Mouse (Mus musculus) NIH3T3 (cell line): Measurements from ENCODE around the gene Trabd2b.

Source experiments
- DNase-seq: peaks from one replicate; pipeline ENCODE4 v3.0.0-alpha.2; 2012; ENCODE audit warnings: low read depth

The Trabd2b gene

GRCm38 (mm10) chr4:114406355-114407101 lies at the start of gene Trabd2b:
TSS of gene Trabd2b (plus strand) at chr4:114406724.
- peak; percentile 64 for DNase-seq

- DNase-seq: no peak
These were observed 49.1 kb upstream of the Trabd2b start for GRCm38 (mm10) chr4:114357420-114357819.

- no peak for DNase-seq
These were observed 47.6 kb upstream of the Trabd2b start for GRCm38 (mm10) chr4:114358874-114359273.

GRCm38 (mm10) chr4:114359818-114360217 lies 46.7 kb upstream of the Trabd2b start:
- peak; percentile 87 for DNase-seq

DNA sequence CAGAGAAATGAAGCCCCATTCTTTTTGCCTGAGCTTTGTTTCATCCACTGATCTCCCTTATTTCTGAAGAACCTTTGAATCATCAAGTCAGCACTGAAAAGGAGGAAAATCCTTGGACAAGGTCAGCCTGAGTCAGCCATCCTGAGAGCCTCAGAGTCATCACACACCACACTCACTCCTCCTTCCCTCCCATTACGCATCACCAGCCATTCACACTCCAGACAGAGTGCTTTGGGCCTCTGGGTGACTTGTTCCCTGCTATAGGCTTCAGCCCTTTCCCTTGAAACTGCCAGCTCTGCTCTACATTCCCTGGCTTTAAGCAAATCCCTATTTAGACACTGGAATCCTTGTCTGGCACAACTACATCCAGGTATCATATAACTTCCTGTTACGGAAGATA lies 45.2 kb upstream of the Trabd2b start:
- peak; percentile 77 for DNase-seq

- DNase-seq: no peak
These were observed 41.5 kb upstream of the Trabd2b start for GRCm38 (mm10) chr4:114365000-114365399.

DNA sequence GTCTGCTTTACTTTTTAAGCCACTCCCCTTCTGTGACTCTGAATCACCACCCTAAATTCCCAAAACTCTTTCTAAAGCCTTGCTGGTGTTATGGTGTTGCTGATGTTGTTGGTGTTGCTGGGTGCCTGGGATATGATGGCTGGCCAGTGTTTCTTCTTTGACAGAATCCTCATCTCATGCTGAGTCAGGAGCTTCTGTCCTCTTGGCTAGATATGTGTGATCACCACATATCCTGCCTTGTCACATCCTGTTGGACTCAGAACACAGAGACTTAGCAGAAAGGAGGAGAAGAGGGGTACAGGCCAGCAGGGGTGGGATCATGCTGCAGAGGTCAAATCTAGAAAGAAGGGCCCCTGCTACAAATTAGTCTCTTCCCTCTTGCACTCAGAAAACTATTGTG lies 40.9 kb upstream of the Trabd2b start:
- DNase-seq: peak; percentile 40

- peak; percentile 55 for DNase-seq
These were observed 39.5 kb upstream of the Trabd2b start for GRCm38 (mm10) chr4:114367005-114367404.

DNA sequence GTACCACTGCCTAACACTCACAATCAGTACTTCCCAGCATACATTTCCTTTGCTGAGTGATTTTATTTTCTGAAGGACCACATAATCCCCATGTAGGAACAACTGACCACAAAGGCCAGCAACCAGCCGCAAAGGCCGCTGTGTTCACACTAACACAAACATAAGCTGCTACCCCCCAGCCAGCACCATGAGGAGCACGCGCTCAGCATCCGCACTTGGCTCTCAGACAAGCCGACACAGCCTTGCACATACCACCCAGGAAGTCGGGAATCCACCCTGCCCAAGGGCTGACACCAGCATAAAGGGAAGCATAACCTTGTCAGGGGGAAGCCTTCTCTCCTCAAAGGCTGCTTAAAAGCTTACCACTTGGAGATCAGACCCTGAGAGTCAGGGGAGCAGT lies 38.7 kb upstream of the Trabd2b start:
- DNase-seq: peak; percentile 81

DNA sequence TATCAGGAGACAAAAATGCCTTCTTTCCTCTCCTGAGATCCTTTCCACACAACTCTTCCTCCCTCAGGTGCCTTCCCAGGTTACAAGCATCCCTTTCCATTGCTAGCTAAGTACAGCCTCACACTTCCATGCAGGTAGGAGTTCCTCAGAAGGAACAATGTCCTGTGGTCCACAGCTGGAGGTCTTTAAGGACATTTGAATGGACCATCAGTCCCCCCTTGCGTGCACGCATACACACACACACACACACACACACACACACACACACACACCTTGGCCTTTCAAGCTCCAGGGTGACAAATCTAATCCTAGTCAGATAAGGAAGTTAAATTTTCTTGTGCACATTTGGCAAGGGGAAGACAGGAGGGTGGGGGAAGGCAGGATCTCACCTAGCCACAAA lies 36.9 kb upstream of the Trabd2b start:
- no peak for DNase-seq

- DNase-seq: no peak
These were observed 35.4 kb upstream of the Trabd2b start for GRCm38 (mm10) chr4:114370935-114371715.

DNA sequence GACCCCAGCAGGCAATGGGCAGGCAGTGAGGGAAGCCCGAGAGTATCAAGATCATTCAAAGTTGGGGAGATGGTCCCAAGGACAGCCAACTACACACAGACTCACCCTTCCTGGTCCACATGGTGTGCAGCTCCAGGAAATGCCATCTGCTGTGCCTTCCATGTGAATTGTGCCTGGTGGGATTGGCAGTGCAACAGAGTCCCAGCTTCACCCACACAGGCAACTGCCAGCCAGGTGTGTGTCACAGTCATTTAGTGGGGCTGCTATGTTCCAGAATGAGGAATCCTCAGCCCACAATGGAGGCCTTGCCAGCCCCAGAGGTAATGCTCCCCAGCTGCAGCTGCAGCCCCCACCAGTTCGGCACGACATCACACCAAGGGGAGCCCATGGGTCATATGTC lies 33.8 kb upstream of the Trabd2b start:
- no peak for DNase-seq

DNA sequence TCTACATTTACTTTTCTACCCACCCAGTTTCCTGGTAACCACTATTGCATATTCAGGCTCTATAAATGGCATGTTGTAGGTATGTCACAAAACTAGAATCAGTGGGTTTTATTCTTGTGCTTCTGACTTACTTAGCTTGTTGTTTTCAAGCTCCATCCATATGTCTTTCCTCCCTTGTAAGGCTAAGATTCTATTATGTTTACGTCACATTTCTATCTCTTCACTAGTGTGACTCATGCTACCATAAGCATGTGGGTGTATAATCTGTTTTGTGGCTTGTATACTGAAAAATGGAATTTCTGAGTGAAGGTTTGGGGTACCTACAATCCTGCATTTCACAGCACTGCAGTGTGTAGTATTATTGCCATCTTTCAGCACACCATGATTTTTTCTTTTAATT lies 32.2 kb upstream of the Trabd2b start:
- DNase-seq: peak; percentile 51

DNA sequence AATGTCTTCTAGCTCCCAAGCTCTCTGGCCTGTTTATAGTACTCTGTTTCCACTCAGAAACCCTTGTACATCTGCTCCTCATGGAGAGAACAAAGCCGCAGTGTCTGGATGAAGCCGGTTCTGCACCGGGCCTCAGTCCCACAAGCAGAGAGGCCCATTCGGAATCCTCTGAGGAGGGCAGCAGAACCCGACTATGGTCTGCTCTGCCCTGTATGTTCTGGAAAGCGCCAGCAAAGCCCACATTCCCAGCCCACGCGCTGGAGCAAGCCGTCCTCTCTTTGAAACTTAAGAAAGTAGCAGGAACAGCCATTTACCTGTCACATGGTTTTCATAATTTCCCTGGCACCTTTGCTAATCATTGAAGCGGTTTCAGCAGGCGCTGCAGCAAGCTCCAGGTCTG lies 29.0 kb upstream of the Trabd2b start:
- DNase-seq: no peak

DNA sequence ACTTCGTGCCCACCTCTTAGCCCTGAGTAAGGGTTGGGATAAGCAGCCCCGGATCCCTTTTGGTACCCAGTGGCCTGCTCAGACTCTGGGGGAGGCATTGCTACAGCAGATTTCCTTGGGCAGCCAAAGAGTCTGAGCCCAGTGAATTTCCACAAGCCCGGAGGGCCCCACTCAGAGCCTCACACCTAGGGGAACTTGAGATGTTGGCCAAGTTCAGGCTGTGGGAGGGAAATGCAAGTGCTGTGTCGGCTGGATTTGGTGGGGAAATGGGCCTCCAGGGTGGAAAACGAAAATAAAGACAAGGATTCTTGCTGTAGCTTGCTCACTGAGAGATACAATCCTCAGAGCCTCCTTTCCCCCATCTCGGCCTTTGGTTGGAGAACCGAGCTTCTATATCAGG lies 28.0 kb upstream of the Trabd2b start:
- DNase-seq: peak; percentile 66

DNA sequence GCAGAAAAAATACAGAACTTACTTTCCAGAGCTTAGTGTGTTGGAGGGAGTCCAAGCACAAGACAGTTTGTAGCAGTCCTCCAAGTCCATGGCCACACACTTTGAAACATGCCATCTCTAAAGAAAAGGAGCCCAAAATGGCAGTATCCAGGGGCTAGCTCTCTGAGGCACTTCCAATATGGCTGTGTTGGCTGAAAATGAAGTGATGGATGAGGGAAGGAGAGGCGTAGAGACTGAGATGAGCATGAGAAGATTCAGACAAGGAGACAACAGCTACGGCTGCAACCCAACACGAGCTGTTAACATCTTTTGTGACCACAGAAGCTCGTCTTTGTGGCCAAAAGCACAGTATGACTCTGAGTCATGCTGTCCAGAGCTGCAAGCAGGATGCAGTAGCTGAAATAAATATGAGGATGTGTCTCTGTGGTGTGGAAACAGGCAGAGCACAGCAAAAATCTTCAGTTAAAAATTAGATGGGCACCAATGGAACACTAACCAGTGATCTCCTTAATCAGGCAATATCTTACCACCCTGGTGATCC lies 27.0 kb upstream of the Trabd2b start:
- peak; percentile 63 for DNase-seq

DNA sequence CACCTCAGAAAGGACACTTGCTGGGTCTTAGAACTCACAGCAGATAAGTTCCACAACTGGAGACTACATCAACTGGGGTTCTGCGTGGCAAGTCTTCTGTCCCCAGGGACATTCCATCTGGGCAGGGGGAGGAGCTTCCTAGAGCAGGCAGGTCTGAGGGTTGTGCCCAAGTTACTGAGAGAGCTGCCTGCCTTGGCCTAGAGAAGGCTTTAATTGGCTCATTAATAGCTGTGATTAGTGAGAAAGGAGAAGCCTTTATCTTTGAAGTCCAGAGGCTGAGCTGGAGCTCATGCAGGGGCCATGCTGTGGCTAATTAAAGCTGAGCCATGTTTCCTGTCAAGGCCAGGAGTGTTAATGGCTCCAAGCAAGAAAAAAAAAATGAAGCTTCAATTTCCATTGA lies 23.9 kb upstream of the Trabd2b start:
- no peak for DNase-seq

DNA sequence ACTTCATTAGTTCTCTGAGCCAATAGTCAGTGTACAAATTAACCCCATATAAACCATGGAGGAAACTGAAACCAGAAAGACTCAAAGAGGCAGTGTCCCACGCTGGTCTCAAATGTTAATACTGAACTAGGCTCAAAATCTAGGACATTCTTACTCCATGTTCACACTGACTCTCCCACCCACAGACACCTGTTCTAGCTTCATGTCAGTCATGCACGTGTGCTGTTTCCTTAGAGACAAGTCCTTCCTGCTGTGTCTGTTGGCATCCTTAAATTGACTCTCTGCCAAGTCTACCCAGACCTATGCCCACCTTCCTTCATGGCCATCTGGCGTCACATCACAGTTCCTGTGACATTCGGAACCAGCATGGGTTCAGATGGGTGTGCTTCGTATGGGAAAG lies 21.3 kb upstream of the Trabd2b start:
- DNase-seq: no peak

GRCm38 (mm10) chr4:114386395-114386811 lies 20.1 kb upstream of the Trabd2b start:
- DNase-seq: peak; percentile 73

GRCm38 (mm10) chr4:114387527-114388135 lies 18.9 kb upstream of the Trabd2b start:
- DNase-seq: peak; percentile 49

GRCm38 (mm10) chr4:114388306-114388705 lies 18.2 kb upstream of the Trabd2b start:
- DNase-seq: peak; percentile 42

GRCm38 (mm10) chr4:114389653-114390052 lies 16.9 kb upstream of the Trabd2b start:
- no peak for DNase-seq

GRCm38 (mm10) chr4:114397625-114398024 lies 8.9 kb upstream of the Trabd2b start:
- DNase-seq: peak; percentile 46
